Mouse (Mus musculus) small intestine, adult 2 months (tissue): ENCODE measurements around the gene Tnfsf14.

Experiments
- CTCF ChIP-seq: fragments of 200-500 bp; IDR thresholded peaks from 2 replicates; pipeline ENCODE4 v1.5.1; 2012; ENCODE audit warnings: low read depth, mild to moderate bottlenecking, control low read depth, inconsistent platforms, low read length, moderate library complexity, mixed read lengths; ENCODE audit not compliant: insufficient replicate concordance, insufficient read length; ENCODE audit errors: extremely low read depth
- POLR2A ChIP-seq: fragments of 200-500 bp; IDR thresholded peaks from 2 replicates; pipeline ENCODE4 v1.6.1; 2012; ENCODE audit warnings: low read depth, mild to moderate bottlenecking, control low read depth, inconsistent platforms, low read length, moderate library complexity

DNA sequence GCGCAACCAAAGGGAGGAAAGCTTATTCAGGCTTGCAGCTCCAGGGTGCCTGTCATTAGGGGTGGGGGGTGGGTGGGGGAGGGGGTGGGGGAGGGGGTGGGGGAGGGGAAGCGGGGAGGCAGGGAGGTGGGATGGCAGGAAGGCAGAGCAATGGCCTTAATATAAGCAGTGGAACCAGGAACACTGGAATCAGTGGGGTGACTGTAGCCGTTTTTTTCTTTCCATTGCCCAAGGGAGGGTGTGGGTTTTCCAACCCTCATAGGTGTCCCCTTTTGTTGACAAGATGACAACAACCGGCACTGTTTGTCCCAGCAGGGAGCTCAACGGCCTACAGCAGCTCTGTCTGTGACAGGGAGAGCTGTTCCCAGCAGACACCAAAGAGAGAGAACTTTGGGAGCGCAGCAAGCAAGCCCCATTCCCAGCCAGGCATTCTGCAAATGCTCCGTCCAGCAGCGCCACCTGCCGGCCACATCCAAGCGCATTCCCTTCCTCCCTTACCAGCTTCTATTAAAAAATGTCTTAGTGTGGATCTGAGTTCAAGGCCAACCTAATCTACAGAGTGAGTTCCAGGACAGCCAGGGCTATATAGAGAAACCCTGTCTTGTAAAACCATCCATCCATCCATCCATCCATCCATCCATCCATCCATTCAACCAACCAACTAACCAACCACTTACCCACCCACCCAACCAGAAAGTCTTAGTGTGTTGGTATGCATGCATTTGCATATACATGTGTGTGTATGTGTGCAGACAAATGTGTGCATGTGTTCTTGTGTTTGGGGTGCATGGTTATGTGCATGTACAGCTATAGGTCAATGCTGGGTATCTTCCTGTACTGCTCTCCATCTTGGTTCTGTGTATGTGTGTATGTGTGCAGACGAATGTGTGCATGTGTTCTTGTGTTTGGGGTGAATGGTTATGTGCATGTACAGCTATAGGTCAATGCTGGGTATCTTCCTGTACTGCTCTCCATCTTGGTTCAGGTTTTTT lies 26.9 kb downstream of the Tnfsf14 start:
- no peak for TF ChIP-seq POLR2A
- TF ChIP-seq CTCF = peak; percentile 90
